Mouse (Mus musculus) forebrain, embryonic 16.5 days (tissue): ENCODE measurements around the gene Ndufs2. TPM values are rescaled to one million over a fixed set of nuclear protein-coding genes. Genes with fewer than 3 reads are reported as not detected.

ENCODE experiments used
- ATAC-seq: fragments of 200-750 bp; cut with Nextera tagmentation; 2 replicates; pipeline ENCODE4 v1.8.0; 2017; ENCODE audit warnings: mild to moderate bottlenecking, moderate library complexity
- H3K27ac ChIP-seq: fragments of 300-500 bp; sonication (generic); 2 replicates; pipeline ENCODE4 v1.5.1; 2014; ENCODE audit warnings: low read length, control low read depth
- H3K27me3 ChIP-seq: fragments of 300-500 bp; sonication (generic); replicated peaks from 2 replicates; pipeline ENCODE4 v1.6.1; 2014; ENCODE audit warnings: low read length; ENCODE audit not compliant: control insufficient read depth, insufficient read depth
- H3K36me3 ChIP-seq: fragments of 300-500 bp; sonication (generic); 2 replicates; pipeline ENCODE4 v1.6.1; 2014; ENCODE audit not compliant: control insufficient read depth, insufficient read depth
- H3K4me1 ChIP-seq: fragments of 300-500 bp; sonication (generic); replicated peaks from 2 replicates; pipeline ENCODE4 v1.6.1; 2014; ENCODE audit warnings: low read length; ENCODE audit not compliant: control insufficient read depth, insufficient read depth
- H3K4me2 ChIP-seq: fragments of 300-500 bp; sonication (generic); 2 replicates; pipeline ENCODE4 v1.6.1; 2014; ENCODE audit warnings: mild to moderate bottlenecking, low read length, control low read depth
- H3K4me3 ChIP-seq: fragments of 300-500 bp; sonication (generic); replicated peaks from 2 replicates; pipeline ENCODE4 v1.5.1; 2014; ENCODE audit warnings: mild to moderate bottlenecking, low read length, control low read depth
- H3K9ac ChIP-seq: fragments of 300-500 bp; sonication (generic); replicated peaks from 2 replicates; pipeline ENCODE4 v1.6.1; 2014; ENCODE audit warnings: low read depth, low read length, control low read depth
- H3K9me3 ChIP-seq: fragments of 300-500 bp; sonication (generic); 2 replicates; pipeline ENCODE4 v1.6.1; 2016; ENCODE audit warnings: low read length; ENCODE audit not compliant: control insufficient read depth
- WGBS: fragments of 180-500 bp; shearing (Covaris S2); extraction: QIAGEN DNeasy Blood & Tissue Kit; methylation state at CpG from one replicate; pipeline ENCODE4 v1.1.7; 2014; 5-methylcytosine and 5-hydroxymethylcytosine counted together
- polyA plus RNA-seq: library from polyadenylated mRNA; unstranded; fragments of >200 nt; fragmentation: Nextera tagmentation; extraction: Ambion mirVana; gene quantifications from 2 replicates; pipeline ENCODE4 v1.2.1, GENCODE M21; 2015

Gene Ndufs2
- polyA plus RNA-seq, 1 experiment from 2014 or later, result 232 TPM

DNA sequence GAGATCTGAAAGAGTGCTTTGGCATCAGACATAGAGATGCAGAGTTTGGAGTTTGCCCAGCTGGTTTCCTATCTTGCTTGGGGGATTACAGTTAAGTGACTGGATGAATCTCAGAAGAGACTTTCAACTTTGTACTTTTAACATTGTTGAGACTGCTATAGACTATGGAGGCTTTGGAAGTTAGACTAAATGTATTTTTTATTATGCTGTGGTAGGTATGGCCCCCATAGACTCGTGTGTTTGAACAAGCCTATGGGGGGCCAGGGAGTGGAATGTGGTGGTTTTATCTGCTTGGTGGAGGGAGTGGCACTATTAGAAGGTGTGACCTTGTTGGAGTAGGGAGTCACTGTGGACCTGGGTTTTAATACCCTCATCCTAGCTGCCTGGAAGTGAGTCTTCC, 51.7 kb downstream of the Ndufs2 start:
- no peak overlapping the region for H3K9ac ChIP-seq
- WGBS, result 71% methylated on average over 1 of the region's 1 CpGs
- no peaks in the 10 kb centered on the region for H3K36me3 ChIP-seq
- no peak overlapping the region for H3K4me3 ChIP-seq
- H3K4me1 ChIP-seq, result peaks cover 10% of the 10 kb centered on the region
- no peak overlapping the region for H3K4me2 ChIP-seq
- no peaks in the 10 kb centered on the region for H3K9me3 ChIP-seq
- H3K27ac ChIP-seq, result no peak overlapping the region
- H3K27me3 ChIP-seq, result peaks cover 8% of the 10 kb centered on the region
- no peak for ATAC-seq

DNA sequence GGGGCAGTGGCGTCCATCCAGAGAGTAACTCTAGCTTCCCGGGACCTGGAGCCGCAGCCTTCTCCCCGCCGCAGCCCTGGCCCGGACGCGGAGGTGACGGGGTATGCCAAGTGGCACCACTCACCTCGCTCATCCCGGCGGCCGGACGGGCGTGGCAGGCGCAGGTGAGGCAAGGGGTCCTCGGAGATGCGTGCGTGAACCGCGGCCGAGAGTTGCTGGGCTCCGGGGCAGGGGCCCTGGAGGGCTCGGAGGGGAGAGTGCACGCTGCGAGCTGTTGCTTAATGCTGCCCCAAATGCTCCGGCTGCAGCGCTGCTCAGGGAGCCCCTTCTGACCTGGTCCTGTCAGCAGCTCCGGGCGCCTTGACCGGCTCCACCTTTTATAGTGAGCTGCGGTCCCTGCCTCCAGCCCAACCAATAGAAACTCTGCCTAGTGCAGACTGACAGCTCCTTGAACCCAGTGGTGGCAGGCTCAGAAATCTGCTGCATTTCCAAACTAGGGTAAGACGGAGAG, 55.2 kb downstream of the Ndufs2 start, which contains the start of gene Pcp4l1:
Gene Pcp4l1, minus strand, starts transcription at position 382 of the 511 bp plus-strand sequence.
- peak within 1 kb of the TSS; percentile 66 for H3K4me3 ChIP-seq
- ATAC-seq, result peak; percentile 93
- peaks cover 18% of the 10 kb centered on the region for H3K4me1 ChIP-seq
- peak within 1 kb of the TSS; percentile 60 for H3K9ac ChIP-seq
- 0% methylated on average over 33 of the region's 33 CpGs for WGBS
- peak within 1 kb of the TSS; percentile 96 for H3K4me2 ChIP-seq
- no peaks in the 10 kb centered on the region for H3K36me3 ChIP-seq
- H3K9me3 ChIP-seq, result no peaks in the 10 kb centered on the region
- H3K27ac ChIP-seq, result no peak within 1 kb of the TSS
- H3K27me3 ChIP-seq, result peaks cover 32% of the 10 kb centered on the region

DNA sequence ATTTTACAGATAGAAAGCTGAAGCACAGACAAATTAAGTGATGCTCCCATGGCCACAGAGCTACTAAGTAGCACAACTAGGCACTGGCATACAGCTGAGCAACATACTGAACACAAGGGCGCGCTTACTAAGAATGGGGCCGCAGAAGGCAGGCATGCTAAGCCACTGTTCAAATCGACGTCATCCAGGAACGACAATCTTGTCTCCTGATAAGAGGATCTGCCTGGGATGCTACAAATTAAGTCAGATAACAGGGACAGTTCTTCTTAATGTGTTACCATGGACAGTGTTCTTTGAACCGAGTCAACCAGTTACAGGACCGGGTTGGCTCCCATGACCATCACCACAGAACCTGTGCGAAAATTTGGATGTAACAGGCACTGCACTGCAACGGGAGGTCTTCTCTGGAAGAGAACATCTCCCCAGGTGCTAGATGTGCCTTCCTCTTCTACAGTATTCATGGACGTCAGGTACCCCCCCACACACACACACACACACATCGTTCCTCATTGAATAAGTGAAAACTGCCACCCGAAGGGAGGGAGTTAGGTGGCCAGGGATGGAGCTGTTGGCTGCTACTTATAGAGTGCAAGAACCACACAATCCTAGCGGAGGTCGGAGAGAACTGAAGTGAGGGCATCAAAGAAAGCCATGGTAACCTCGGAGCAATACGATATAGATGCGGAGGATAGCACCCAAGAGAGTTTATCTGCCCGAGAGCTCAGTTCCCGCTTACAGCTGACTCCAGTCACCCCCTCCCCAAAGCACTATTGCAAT, 56.0 kb downstream of the Ndufs2 start:
- WGBS, result 4% methylated on average over 20 of the region's 20 CpGs
- H3K27me3 ChIP-seq, result peaks cover 34% of the 10 kb centered on the region
- peak; percentile 21 for ATAC-seq

DNA sequence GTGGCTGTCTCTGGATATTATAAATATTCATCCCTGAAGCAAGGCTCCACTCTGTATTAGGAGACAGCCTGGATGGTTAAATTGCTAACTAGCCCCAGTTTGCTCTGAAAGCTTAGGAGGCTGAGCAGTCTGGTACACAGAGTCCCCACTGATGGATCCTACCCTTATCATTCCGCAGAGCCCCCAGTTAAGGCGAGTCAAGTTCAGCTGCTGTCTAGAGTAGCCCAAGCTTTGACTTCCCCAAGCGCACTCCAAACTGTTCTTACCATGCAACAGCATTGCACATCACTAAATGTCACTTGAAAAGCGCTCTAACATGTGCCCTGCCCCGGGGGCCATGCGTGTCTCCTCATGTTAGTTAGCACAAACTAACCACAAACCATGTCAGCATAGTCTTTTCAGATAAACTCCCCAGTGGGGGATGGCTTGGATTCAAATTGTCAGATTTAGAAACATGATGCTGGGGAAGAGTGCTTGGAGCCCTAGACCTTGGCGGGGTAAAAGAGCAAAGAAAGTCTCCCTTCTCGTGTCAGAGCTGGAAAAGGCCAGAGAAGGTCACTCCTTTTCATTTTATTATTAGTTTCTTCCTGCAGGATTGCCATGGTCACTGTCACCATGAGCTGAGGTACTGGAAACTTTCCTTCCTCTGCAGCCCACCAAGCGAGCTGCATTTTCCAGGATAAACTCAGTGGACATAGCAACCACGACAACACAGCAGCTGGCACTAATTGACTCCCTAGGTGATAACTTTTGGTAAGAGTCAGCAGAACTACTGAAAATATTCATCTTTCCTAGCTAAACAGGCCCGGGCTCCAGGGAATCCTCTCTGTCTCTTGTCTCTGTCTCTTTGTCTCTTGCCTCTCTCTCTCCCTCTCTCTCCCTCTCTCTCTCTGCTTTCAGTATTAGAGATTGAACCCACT, 57.0 kb downstream of the Ndufs2 start:
- Histone ChIP-seq H3K9me3 (no peaks in the 10 kb centered on the region), H3K4me3 (no peak overlapping the region), H3K36me3 (no peaks in the 10 kb centered on the region), H3K27me3 (peaks cover 34% of the 10 kb centered on the region), H3K27ac (no peak overlapping the region), H3K9ac (no peak overlapping the region), H3K4me2 (no peak overlapping the region), H3K4me1 (peaks cover 24% of the 10 kb centered on the region)
- ATAC-seq, result no peak
- 21% methylated on average over 11 of the region's 11 CpGs for WGBS

More for the DNA sequence above, 56.0 kb downstream of the Ndufs2 start:
- Histone ChIP-seq H3K4me3 (peak overlapping the region; percentile 66), H3K27ac (no peak overlapping the region), H3K4me2 (peak overlapping the region; percentile 96), H3K9ac (peak overlapping the region; percentile 60), H3K4me1 (peaks cover 18% of the 10 kb centered on the region), H3K36me3 (no peaks in the 10 kb centered on the region), H3K9me3 (no peaks in the 10 kb centered on the region)

DNA sequence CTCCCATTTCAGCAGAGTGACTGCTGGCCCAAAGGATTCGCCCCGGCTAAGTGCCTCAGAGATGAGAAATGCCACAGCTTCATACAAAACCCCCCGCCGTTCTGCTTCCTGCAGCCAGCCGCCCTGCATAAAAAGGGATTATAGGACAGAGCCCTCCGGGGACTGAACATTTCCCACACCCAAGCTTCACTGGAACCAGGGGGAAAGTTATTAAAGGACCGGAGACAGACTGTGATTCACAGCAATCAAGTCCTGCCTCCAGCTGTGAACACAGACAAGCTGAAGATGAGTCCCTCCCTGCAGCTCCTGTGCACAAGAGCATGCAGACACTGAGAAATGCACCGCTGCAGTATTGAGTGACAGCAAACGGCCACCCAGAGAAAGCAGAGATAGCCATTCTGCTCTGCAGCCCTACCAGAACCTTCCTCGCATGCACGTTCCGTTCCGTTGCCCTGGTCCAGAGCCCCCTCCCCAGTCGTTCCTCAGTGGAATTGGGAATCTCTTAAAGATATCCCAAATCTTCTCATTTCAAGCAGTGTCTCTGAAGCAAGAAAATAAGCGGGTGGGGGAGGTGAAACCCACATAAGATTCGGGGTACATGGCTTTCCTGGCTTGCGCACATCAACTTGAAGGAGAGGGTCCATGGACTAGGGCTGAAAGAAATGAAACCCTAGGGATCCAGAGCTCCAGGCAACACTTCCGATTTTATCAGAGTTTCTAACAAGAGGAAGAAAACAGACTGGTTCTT, 57.9 kb downstream of the Ndufs2 start:
- Histone ChIP-seq H3K4me3 (peak overlapping the region; percentile 7; the same call in 1 of the 2 replicates), H3K27ac (no peak overlapping the region), H3K4me1 (peaks cover 28% of the 10 kb centered on the region), H3K9me3 (no peaks in the 10 kb centered on the region), H3K27me3 (peaks cover 34% of the 10 kb centered on the region), H3K4me2 (peak overlapping the region; percentile 42), H3K36me3 (no peaks in the 10 kb centered on the region), H3K9ac (peak overlapping the region; percentile 4; the same call in 1 of the 2 replicates)
- ATAC-seq, result no peak
- 2% methylated on average over 18 of the region's 18 CpGs for WGBS

DNA sequence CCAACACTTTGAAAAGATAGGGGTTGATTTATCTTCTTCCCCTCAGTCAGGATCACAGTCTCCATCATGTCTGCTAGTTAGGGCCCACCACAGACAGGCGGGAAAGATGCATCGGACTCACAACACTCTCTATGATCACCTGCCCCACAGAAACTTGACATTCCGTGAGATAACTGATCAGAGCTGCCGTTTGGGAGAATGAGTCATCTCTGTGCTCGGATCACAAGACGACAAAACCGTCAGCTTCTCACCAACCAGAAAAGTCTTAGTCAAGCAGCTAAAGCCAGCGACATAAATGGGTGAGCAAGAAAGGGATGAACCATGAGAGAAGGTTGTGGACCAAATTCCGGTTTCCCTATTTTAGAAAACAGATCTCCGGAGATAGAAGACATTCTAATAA, 58.9 kb downstream of the Ndufs2 start:
- H3K4me2 ChIP-seq, result no peak overlapping the region
- H3K4me1 ChIP-seq, result peaks cover 31% of the 10 kb centered on the region
- no peak overlapping the region for H3K4me3 ChIP-seq
- no peaks in the 10 kb centered on the region for H3K9me3 ChIP-seq
- no peaks in the 10 kb centered on the region for H3K36me3 ChIP-seq
- peaks cover 34% of the 10 kb centered on the region for H3K27me3 ChIP-seq
- H3K9ac ChIP-seq, result no peak overlapping the region
- WGBS, result 52% methylated on average over 10 of the region's 10 CpGs
- no peak for ATAC-seq
- no peak overlapping the region for H3K27ac ChIP-seq

DNA sequence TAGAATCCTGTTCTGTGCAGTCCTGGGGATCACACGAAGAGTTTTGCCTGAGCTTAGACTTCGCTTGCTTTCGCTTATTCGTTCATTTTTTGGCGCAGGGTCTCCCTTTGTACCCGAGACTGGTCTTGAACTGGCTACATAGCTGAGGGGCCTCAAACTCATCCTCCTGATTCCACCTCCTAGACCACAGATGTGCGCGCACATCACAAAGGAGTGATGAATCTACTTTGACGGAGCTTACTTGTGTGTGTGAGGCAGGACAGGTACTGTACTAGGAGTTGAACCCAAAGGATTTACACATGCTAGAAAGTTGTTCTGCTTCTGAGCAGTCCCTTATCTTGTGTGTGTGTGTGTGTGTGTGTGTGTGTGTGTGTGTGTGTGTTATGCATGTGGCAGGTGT, 60.4 kb downstream of the Ndufs2 start:
- no peaks in the 10 kb centered on the region for H3K36me3 ChIP-seq
- H3K4me1 ChIP-seq, result peaks cover 26% of the 10 kb centered on the region
- no peak for ATAC-seq
- no peak overlapping the region for H3K9ac ChIP-seq
- H3K4me2 ChIP-seq, result no peak overlapping the region
- no peak overlapping the region for H3K4me3 ChIP-seq
- no peak overlapping the region for H3K27ac ChIP-seq
- no peaks in the 10 kb centered on the region for H3K9me3 ChIP-seq
- H3K27me3 ChIP-seq, result peaks cover 32% of the 10 kb centered on the region
- 95% methylated on average over 9 of the region's 9 CpGs for WGBS

DNA sequence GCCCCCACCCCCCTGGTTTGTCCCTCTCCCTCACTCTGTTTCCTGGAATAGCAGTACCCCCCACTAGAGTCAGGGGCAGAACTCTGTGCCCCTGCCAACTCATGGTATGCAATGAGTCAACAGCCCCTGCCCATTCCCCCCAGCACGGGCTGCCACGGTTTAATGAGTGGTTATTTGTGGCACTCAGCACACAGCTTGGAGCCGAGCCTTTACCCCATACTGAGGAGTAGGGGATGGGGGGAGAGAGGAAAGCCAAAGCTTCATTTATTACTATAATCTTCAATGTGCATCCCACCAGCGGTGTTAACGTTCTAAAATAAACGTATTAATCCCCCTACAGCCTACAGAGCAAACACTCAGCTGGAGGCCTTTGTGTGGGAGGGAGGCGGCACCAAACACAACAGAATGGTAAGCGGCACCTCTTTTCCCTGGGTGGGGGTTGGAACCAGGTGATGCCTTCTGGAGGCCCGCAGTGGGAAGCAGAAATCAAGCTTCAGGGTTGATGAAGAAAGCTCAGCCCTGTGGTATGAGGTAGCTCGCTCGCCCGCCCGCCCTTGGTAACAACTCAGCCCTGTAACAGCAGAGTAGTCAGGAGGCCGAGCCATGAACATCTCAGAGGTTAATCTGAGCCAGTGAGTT, 61.6 kb downstream of the Ndufs2 start:
- 23% methylated on average over 14 of the region's 14 CpGs for WGBS
- Histone ChIP-seq H3K4me1 (peaks cover 21% of the 10 kb centered on the region), H3K9ac (no peak overlapping the region), H3K4me2 (no peak overlapping the region), H3K36me3 (no peaks in the 10 kb centered on the region), H3K27me3 (peaks cover 26% of the 10 kb centered on the region), H3K9me3 (no peaks in the 10 kb centered on the region), H3K27ac (no peak overlapping the region), H3K4me3 (no peak overlapping the region)
- ATAC-seq, result no peak
